Mouse (Mus musculus) left cerebral cortex, adult 9 months (tissue): ENCODE measurements around the gene Gm13723.

Experiments used
- DNase-seq, 2 experiments: peaks; one replicate each; pipeline ENCODE4 v3.0.0; 2022; ENCODE audit warnings: low spot score in 2 of 2

Gm13723 gene

GRCm38 (mm10) chr2:86874702-86875101 lies at the start of gene Gm13723:
TSS of gene Gm13723 (minus strand) at chr2:86874802.
- DNase-seq = no peak

GRCm38 (mm10) chr2:86905647-86906046 lies 31.0 kb upstream of the Gm13723 start:
- DNase-seq = peak; percentile 0 to 2

- DNase-seq = no peak
Observed at GRCm38 (mm10) chr2:86892116-86892515, 17.5 kb upstream of the Gm13723 start, which contains the start of gene Olfr1097. TSS of gene Olfr1097 (minus strand) at chr2:86892216.

- DNase-seq = no peak
Observed at GRCm38 (mm10) chr2:86851596-86851995, 23.0 kb downstream of the Gm13723 start, which contains the start of gene Olfr1095. TSS of gene Olfr1095 (minus strand) at chr2:86851696.

- no peak for DNase-seq
Observed at GRCm38 (mm10) chr2:86824363-86824762, 50.2 kb downstream of the Gm13723 start, which contains the start of gene Olfr1094. TSS of gene Olfr1094 (plus strand) at chr2:86824663.
